Mouse (Mus musculus) kidney, embryonic 14.5 days (tissue): ENCODE results near the gene Mrps25. TPM values are rescaled to one million over a fixed set of nuclear protein-coding genes. Genes with fewer than 3 reads are reported as not detected.
A peak's percentile ranks its signal among the peaks of the same experiment; 100 is the strongest.

Source experiments
- ATAC-seq: fragments of 200-750 bp; cut with Nextera tagmentation; 2 replicates; pipeline ENCODE4 v1.8.0; 2017; ENCODE audit warnings: moderate number of reproducible peaks, mild to moderate bottlenecking, moderate TSS enrichment, moderate library complexity; ENCODE audit not compliant: low FRiP score, low TSS enrichment
- H3K27ac ChIP-seq: fragments of 300-500 bp; sonication (generic); 2 replicates; pipeline ENCODE4 v1.5.1; 2014; ENCODE audit warnings: low read depth, mild to moderate bottlenecking, low read length, moderate library complexity, mixed read lengths
- H3K27me3 ChIP-seq: fragments of 300-500 bp; sonication (generic); 2 replicates; pipeline ENCODE4 v1.6.1; 2014; ENCODE audit warnings: mild to moderate bottlenecking, low read length; ENCODE audit not compliant: control insufficient read depth, insufficient read depth
- H3K36me3 ChIP-seq: fragments of 300-500 bp; sonication (generic); 2 replicates; pipeline ENCODE4 v1.6.1; 2014; ENCODE audit warnings: low read length, mixed read lengths; ENCODE audit not compliant: control insufficient read depth, insufficient read depth
- H3K4me1 ChIP-seq: fragments of 300-500 bp; sonication (generic); 2 replicates; pipeline ENCODE4 v1.6.1; 2014; ENCODE audit warnings: low read length, mixed read lengths; ENCODE audit not compliant: control insufficient read depth, insufficient read depth
- H3K4me2 ChIP-seq: fragments of 300-500 bp; sonication (generic); replicated peaks from 2 replicates; pipeline ENCODE4 v1.6.1; 2014; ENCODE audit warnings: low read depth, mild to moderate bottlenecking, low read length
- H3K4me3 ChIP-seq: fragments of 300-500 bp; sonication (generic); 2 replicates; pipeline ENCODE4 v1.5.1; 2014; ENCODE audit warnings: mild to moderate bottlenecking, low read length
- H3K9ac ChIP-seq: fragments of 300-500 bp; sonication (generic); 2 replicates; pipeline ENCODE4 v1.6.1; 2014; ENCODE audit warnings: low read depth, mild to moderate bottlenecking, low read length, moderate library complexity
- H3K9me3 ChIP-seq: fragments of 300-500 bp; sonication (generic); 2 replicates; pipeline ENCODE4 v1.6.1; 2016; ENCODE audit warnings: low read length; ENCODE audit not compliant: control insufficient read depth
- WGBS: fragments of 180-500 bp; shearing (Covaris S2); extraction: QIAGEN DNeasy Blood & Tissue Kit; methylation state at CpG from one replicate; pipeline ENCODE4 v1.1.7; 2014; 5-methylcytosine and 5-hydroxymethylcytosine counted together
- polyA plus RNA-seq: library from polyadenylated mRNA; unstranded; fragments of >200 nt; fragmentation: Nextera tagmentation; extraction: Ambion mirVana; gene quantifications from 2 replicates; pipeline ENCODE4 v1.2.1, GENCODE M21; 2014

The Mrps25 gene
- polyA plus RNA-seq = 78.3 and 84.3 TPM in 2 replicates

DNA sequence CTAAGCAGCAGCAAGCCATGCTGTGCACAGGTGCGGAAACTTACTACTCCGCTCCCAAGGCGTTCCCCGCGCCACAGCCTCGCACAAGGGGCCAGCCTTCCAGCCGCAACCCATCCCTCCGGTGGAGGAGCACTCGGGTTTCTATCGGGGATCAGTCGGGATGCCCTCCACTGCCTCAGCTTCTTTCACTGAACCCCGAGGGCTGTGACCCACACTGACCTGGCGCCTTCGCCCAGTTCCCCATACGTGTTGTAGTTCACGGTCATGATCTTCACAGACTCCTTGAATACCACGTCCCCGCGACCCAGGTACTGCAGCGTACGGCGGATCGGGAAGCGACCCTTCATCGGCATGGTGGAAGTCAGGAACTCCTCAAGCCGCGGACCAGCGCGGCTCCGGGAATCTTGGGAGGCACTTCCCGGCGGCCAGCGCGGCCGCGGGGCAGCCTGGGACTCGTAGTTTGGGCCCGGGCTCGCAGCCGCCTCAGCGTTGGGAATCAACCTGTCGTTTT, at the start of gene Mrps25:
Mrps25 (minus strand) TSS at position 413 of the 511 bp plus-strand sequence.
- H3K4me2 ChIP-seq = peak within 1 kb of the TSS; percentile 79
- H3K36me3 ChIP-seq = peaks cover 17% of the 10 kb centered on the region
- H3K9ac ChIP-seq = peak within 1 kb of the TSS; percentile 84
- WGBS = under 1% methylated on average over 42 of the region's 42 CpGs
- H3K27me3 ChIP-seq = no peaks in the 10 kb centered on the region
- H3K9me3 ChIP-seq = 0 out of 2 replicates have a peak, but pooled peaks cover 6% of the 10 kb centered on the region
- H3K4me1 ChIP-seq = peaks cover 12% of the 10 kb centered on the region
- peak within 1 kb of the TSS; percentile 55; the same call in 1 of the 2 replicates for H3K27ac ChIP-seq
- H3K4me3 ChIP-seq = peak within 1 kb of the TSS; percentile 89
- ATAC-seq = peak; percentile 92

DNA sequence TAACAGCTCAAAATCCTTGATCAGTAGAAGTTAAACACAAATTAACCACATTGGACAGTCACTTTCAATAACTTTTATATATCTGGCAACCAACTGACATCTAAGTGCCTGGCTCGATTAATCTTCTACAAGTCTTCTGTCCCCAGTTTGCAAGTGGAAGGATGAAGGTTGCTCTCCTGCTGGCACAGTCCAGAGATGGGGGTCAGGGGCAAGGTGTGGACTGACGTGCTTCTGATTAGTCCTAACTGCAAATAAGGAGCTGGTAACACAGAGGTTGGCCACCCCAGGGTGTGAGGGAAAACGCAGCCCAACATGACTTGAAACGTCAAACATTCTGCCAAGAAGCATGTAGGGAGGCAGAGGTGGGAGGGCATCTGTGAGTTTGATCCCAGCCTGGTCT, 47.9 kb upstream of the Mrps25 start:
- H3K9ac ChIP-seq = no peak overlapping the region
- no peaks in the 10 kb centered on the region for H3K4me1 ChIP-seq
- H3K27ac ChIP-seq = no peak overlapping the region
- no peak for ATAC-seq
- H3K4me2 ChIP-seq = no peak overlapping the region
- H3K9me3 ChIP-seq = no peaks in the 10 kb centered on the region
- H3K27me3 ChIP-seq = no peaks in the 10 kb centered on the region
- no peaks in the 10 kb centered on the region for H3K36me3 ChIP-seq
- WGBS = 78% methylated on average over 4 of the region's 4 CpGs
- no peak overlapping the region for H3K4me3 ChIP-seq

- no peak overlapping the region for H3K27ac ChIP-seq
These were observed 47.5 kb upstream of the Mrps25 start for GRCm38 (mm10) chr6:92231356-92231755.

GRCm38 (mm10) chr6:92229586-92229985, 45.8 kb upstream of the Mrps25 start:
- 88% methylated on average over 2 of the region's 2 CpGs for WGBS
- H3K9me3 ChIP-seq = no peaks in the 10 kb centered on the region
- H3K4me3 ChIP-seq = no peak overlapping the region
- no peak overlapping the region for H3K4me2 ChIP-seq
- H3K4me1 ChIP-seq = no peaks in the 10 kb centered on the region
- H3K27ac ChIP-seq = no peak overlapping the region
- no peaks in the 10 kb centered on the region for H3K27me3 ChIP-seq
- no peaks in the 10 kb centered on the region for H3K36me3 ChIP-seq
- no peak for ATAC-seq
- H3K9ac ChIP-seq = no peak overlapping the region

More at GRCm38 (mm10) chr6:92231356-92231755, 47.5 kb upstream of the Mrps25 start:
- Histone ChIP-seq H3K27me3 (no peaks in the 10 kb centered on the region), H3K4me1 (no peaks in the 10 kb centered on the region), H3K4me3 (no peak overlapping the region), H3K9me3 (no peaks in the 10 kb centered on the region), H3K36me3 (no peaks in the 10 kb centered on the region), H3K9ac (no peak overlapping the region), H3K4me2 (no peak overlapping the region)
- no peak for ATAC-seq
- 79% methylated on average over 1 of the region's 1 CpGs for WGBS

DNA sequence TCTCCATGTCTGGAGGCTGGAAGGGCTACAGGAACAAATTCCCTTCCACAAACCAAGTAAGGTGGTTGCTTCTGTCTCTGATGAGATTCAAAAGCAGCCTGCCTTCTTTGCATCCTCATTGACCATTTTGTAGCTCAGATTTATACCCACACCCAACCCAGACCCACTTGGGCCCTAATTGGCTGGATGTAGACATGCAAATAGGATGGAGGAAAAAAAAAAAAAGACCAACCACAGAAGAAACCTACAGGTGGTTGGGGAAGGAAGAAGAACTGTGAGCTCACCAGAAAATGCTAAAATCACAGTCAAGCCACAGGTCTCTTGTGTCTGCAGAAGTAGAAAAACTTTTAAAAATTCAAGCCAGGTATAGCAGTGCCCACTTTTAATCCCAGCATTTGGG, 45.3 kb upstream of the Mrps25 start:
- no peaks in the 10 kb centered on the region for H3K36me3 ChIP-seq
- H3K27me3 ChIP-seq = no peaks in the 10 kb centered on the region
- no peak overlapping the region for H3K4me3 ChIP-seq
- no peak for ATAC-seq
- H3K27ac ChIP-seq = no peak overlapping the region
- H3K9me3 ChIP-seq = no peaks in the 10 kb centered on the region
- H3K4me2 ChIP-seq = no peak overlapping the region
- no peak overlapping the region for H3K9ac ChIP-seq
- no peaks in the 10 kb centered on the region for H3K4me1 ChIP-seq

DNA sequence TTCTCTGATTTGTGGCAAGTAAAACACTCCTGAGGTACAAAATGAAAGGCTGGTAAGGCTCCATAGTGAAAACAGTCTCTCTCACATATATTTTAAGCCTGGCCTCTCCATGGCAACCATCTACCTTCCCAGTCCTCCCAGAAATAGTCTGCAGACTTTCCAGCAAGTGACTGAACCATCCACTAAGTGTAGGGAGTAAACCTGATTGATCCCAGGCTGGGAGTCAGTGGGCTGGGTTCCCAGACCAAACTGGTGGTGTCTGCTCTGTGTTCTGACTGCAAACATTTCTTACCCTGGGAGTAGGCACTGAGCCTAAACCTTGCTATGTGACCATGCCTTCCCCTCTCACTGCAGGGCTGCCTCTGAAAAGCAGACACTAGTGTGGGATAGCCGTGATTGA, 41.1 kb upstream of the Mrps25 start:
- H3K9ac ChIP-seq = no peak overlapping the region
- H3K4me2 ChIP-seq = no peak overlapping the region
- no peaks in the 10 kb centered on the region for H3K9me3 ChIP-seq
- H3K4me3 ChIP-seq = no peak overlapping the region
- no peaks in the 10 kb centered on the region for H3K4me1 ChIP-seq
- no peak overlapping the region for H3K27ac ChIP-seq
- WGBS = 73% methylated on average over 1 of the region's 1 CpGs
- ATAC-seq = no peak
- H3K27me3 ChIP-seq = no peaks in the 10 kb centered on the region
- no peaks in the 10 kb centered on the region for H3K36me3 ChIP-seq

GRCm38 (mm10) chr6:92222021-92222420, 38.2 kb upstream of the Mrps25 start:
- no peak overlapping the region for H3K4me3 ChIP-seq
- no peak overlapping the region for H3K27ac ChIP-seq
- H3K36me3 ChIP-seq = no peaks in the 10 kb centered on the region
- H3K9me3 ChIP-seq = no peaks in the 10 kb centered on the region
- H3K4me2 ChIP-seq = no peak overlapping the region
- WGBS = 85% methylated on average over 3 of the region's 3 CpGs
- ATAC-seq = no peak
- H3K9ac ChIP-seq = no peak overlapping the region
- H3K27me3 ChIP-seq = no peaks in the 10 kb centered on the region
- no peaks in the 10 kb centered on the region for H3K4me1 ChIP-seq

GRCm38 (mm10) chr6:92221604-92222003, 37.8 kb upstream of the Mrps25 start:
- Histone ChIP-seq H3K36me3 (no peaks in the 10 kb centered on the region), H3K4me1 (no peaks in the 10 kb centered on the region), H3K4me2 (no peak overlapping the region), H3K9ac (no peak overlapping the region), H3K9me3 (no peaks in the 10 kb centered on the region), H3K27ac (no peak overlapping the region), H3K27me3 (no peaks in the 10 kb centered on the region), H3K4me3 (no peak overlapping the region)
- WGBS = 67% methylated on average over 6 of the region's 6 CpGs
- no peak for ATAC-seq

DNA sequence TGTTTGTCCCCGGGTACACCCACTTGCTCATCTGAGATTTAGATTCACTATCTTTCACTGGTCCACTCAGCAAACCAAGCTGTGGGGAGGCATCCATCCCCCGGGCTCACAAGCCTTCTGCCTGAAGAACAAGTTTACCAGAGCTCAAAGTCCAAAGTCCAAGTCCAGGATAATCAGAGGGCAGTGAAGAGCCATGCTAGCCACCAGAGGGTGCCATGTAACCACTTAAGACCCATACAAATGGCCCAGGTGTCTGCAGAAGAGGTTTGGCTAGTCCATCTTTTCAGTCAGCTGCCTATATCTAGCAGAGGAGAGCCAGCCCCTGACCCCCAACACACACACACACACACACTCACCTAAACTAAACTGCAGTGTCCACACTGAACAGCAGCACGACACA, 35.6 kb upstream of the Mrps25 start:
- no peaks in the 10 kb centered on the region for H3K9me3 ChIP-seq
- no peak overlapping the region for H3K9ac ChIP-seq
- no peaks in the 10 kb centered on the region for H3K27me3 ChIP-seq
- WGBS = 51% methylated on average over 3 of the region's 3 CpGs
- H3K27ac ChIP-seq = no peak overlapping the region
- H3K4me2 ChIP-seq = no peak overlapping the region
- no peak for ATAC-seq
- H3K36me3 ChIP-seq = no peaks in the 10 kb centered on the region
- no peak overlapping the region for H3K4me3 ChIP-seq
- 0 out of 2 replicates have a peak, but pooled peaks cover 5% of the 10 kb centered on the region for H3K4me1 ChIP-seq
